Mouse (Mus musculus) c-Kit-negative CD71-positive TER-119-positive erythroid progenitor cells, embryonic 14.5 days (primary cell): Measurements from ENCODE around the gene Wdr27.
"Not testable (repeated sequence)": the region's sequence is repeated elsewhere in the genome, so short reads cannot be mapped to it uniquely, and the experiment has no call there.

Experiments
- DNase-seq: peaks from one replicate; pipeline ENCODE4 v3.0.0-alpha.2; 2013; ENCODE audit warnings: low read depth, low spot score

Gene Wdr27

DNA sequence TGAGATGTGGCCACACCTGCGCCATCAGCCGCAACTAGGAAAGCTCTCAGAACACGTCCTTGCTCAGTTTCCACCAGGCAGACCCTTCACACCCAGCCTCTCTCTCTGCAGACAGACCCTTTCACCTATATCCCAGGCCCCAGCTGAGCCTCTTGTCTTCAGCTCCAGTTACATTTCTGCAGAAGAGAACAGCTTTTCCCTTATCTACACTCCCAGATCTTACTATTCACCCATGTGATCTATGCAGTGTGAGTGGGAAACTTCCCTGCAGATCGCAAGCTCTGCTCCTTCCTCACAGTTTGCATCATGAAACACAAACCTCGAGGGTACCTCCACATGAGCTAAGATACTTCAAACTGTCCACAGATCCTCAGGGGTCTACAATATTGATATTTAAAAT is 11.5 kb downstream of the Wdr27 start:
- DNase-seq, result no peak

DNA sequence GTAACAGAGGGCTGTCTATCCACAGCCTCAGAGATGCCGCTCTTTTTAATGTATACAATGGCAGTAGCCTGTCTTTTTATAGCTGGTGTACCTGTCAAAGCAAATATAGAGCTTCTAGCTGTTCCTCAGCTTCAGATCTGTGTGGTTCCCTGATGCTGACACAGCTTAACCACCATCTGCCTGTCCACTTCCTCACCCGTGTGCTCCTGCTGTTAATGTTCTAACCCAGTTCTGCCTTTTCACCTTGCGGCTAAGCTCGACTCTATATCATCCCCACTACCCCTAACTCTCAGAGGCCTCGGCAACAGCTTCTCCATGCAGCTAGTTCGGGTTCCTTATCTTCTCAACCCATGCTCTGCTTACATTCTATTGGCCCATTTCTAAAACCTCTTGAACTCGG is 12.3 kb downstream of the Wdr27 start:
- no peak for DNase-seq

DNA sequence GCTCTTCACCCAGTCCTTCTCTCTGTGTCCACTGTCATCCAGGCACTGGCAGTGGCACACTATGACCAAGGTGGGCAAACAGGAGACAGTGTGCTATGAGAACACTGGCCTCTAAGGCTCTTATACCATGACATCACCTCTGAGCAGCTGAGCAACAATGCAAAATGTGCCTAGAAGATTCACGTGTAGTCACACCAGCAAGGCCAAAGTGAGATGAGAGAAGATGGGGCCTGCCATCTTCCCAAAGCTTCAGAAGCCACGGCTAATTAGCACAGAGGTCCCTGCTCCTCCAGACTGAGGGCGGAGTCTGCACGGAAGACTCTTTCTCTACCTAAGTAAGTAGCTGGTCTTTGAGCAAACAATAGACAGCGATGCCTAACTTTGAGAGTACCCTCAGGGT is 14.3 kb downstream of the Wdr27 start:
- DNase-seq, result no peak

DNA sequence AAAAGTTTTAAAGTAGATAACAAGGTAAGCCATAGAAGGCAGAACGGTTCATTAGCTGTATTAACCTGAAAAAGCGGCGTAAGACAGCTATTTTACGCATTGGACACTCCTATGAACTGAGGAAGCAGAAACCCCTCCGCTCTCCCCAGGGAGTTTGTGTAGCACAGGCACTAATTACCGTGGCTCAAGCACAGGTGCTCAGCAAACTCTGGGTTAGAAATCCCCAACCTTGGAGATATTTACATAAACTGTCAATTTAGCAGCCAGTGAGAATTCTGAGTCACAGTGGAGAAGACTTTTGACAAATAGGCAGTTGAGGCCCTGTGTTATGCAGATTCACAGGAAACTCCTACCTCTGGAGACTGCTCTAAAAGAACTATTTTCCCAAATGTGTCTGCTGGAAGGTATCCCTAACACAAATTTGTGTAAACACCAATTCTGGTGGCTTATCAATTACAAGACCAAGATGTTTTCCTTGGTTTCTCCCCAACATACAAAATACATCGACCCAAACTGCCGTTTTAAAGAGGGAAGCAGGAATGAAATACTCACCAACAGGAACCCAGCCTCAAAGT is 15.2 kb downstream of the Wdr27 start:
- DNase-seq, result no peak

DNA sequence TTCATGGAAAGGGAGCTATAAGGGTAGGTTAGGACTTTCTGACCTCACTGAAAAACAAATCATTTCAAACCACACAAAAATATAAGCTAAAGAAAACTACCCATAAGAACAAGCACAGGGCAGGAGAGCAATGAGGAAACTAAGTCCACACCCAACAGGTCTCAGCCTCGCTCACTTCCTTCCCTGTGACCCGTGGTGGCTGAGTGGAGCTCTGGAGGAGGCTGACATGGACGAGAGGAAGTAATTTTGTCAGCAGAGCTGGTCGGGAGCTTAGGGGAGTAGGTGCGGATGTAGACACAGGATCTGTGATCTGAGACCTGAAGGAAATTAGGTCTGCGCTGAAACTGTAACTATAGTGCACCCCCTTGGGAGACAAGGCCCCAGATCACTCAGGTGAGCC is 21.4 kb downstream of the Wdr27 start:
- DNase-seq, result no peak

DNA sequence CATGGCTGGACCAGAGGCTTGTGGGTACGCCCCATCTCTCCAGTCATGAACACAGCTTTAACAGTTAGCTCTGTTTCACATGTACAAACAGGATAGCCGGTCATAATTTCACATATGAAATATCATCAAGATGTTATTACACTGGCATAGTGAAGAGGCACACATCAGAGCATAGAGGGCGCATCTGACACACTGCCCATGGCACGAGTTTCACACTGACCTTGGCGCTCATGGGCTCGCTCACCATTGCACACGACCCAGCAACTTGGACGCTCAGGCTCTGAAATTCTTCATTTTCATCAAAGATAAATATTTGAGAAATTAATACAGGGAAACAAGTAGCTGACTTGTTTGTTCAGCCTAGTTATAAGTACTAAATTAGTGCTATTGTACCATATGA is 25.1 kb downstream of the Wdr27 start:
- DNase-seq, result no peak

DNA sequence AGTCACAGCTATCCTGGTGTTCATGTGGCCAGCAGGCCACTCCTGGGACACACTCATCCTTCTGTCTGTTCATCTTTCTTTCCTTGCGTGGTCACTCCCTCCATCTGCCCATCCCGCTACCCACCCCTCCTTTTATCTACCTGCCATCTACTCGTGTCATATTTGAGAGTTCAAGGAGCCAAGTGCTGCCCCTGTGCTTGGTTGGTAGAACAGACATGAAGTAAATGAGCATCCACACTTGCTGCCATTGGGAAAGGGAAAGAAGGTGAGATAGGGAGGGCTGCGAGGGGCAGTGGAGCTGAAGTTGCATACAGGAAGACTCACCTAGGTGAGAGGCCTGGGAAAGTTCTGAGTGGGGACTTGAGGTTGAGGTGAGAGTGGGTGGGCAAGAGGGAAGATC is 28.6 kb downstream of the Wdr27 start:
- DNase-seq, result no peak

DNA sequence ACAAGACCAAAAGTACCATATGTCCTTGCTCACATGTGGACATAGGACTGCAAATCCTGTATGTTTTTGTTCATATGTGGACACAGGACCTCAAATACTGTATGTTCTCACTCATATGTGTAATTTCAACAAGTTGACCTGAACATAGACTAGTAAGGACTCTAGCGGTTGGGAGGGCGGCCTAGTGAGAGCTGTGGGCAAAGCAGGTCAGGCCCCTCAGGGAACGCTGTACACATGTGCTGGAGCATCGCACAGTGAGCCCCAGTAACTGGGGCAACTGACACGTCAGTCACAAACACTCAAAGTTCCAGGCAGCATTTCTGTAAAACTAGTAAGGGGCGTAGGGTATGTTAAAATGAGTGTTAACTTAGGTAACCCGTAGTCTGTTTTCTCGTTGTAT is 30.0 kb downstream of the Wdr27 start:
- no peak for DNase-seq

DNA sequence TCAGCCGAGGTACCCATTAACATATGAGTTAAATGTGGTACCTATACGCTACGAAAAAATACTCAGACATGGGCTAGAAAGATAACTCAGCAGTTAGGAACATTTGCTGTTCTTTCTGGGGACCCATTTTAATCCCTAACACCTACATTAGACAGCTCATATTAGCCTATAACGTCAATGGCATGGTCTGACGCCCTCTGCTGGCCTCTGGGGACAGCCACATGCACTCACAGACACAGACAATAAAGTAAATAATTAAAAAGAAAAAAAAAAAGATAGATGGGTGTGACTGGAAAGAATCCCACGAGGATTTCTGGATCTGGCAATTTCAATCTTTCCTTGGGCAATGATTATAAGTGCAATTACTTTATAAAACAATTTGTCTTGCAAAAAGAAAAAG is 30.5 kb downstream of the Wdr27 start:
- no peak for DNase-seq

DNA sequence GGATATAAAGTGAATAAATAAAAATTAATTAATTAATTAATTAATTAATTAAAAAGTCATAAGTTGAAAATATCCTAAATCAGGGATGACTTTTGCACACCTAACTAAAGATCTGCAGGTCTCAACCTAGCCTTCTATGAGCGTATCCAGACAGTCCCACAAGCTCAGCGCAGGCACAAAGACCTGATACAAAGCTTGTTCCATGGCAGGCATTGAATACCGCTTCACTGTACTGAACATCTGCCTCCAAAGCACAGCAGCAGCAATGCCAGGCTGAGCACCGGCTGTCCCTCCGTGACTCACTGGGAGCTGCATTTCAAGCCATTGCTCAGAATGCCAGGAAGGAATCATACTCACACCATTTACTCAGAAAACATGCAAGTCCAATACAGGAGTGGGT is 32.2 kb downstream of the Wdr27 start:
- no peak for DNase-seq

DNA sequence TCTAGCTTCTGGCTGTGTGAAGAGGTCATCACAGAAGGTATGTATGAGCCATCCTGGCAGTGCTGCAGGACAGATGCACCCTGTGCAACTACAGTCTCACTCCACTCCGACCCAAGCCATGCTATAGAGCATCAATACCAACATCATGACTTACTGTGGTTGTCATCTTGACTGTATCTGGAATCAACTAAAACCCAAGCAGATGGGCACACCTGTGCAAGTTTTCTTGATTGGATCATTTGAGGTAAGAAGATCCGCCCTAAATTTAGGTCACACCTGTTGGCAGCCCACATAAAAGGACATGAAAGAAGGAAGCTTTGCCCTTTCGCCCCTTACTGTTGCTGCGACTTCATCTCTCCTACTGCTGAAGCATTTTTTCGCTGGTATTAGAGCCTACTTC is 33.6 kb downstream of the Wdr27 start:
- DNase-seq, result no peak

DNA sequence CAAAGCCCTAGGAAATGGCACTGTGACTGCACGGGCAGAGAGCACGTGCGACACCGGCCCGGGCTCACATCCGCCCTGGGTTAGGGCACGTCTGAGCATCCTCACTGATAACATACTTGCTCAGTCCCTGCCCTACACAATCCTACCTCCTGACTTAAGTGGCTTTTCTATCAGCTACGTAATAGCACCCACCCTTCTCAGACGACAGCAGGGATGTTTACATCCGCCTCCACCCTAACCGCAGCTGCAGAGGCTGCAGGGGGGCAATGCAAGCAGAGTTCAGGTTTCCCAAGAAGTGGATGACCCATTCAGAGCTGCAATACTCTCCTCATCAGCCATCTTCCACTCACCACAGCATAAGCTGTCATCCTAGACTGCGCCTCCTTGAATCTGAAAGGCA is 35.8 kb downstream of the Wdr27 start:
- no peak for DNase-seq

DNA sequence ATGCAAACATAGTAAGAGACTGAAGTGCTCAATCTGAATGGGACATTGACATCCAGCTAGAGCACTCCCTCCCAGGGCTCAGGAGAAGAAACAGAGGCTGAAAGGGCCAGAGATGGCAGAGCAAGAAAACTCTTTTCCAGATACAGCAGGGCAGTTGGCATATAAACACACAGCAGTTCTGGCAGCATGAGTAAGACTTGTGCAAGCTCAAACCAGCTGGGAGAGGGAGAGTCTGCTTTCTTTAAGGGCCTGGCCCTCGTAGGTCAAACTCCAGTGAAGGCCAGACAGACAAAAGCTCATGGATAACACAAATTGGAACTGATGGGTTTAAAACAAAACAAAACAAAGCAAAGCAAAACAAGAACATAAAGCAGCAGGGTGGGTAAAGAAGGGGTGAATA is 36.3 kb downstream of the Wdr27 start:
- DNase-seq, result no peak

DNA sequence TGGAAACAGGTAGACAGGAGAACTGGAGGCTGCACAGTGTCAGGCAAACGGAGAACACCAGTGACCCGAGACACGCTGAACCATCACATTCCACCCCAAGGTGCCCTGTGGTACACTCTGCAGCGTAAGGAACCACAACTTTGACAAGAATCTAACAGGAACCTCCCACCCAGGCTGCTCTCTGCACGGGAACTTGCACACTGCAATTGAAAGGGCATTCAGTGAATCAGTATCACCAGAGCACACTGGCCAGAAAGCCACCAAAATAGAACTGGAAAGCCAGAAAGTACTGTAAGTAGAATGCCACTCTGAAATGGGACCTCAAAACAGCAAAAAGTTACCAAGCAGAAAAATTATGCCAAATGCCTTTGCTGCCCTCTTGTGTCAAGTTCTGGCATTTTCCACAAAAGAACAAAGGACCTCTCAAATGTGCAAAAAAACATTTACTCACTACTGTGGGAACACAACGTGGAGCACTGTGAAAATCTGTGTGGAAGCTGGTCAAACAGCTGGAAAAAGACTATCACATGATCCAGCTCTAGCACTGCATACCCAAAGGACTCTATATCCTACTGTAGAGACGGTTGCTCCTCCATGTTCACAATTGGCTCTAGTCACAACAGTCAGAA is 38.2 kb downstream of the Wdr27 start:
- DNase-seq, result no peak

DNA sequence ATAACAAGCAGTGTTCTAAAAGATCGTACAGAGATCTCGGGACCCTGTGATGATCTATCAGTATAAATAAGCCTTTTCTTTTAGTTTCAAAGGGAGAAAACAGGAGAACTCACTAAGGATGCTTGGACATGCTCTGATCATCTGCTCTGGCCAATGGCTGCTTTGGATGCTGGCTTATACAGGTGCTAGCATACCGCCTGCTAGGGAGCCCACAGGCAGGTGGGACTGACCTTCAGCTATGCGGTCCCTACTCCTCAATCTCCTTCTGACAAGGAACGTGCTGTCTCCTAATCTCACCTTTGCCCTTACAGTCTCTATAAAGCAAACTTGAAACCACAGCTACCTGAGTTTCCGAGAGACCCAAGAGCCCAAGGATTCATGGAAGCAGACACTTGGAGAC is 38.8 kb downstream of the Wdr27 start:
- no peak for DNase-seq

DNA sequence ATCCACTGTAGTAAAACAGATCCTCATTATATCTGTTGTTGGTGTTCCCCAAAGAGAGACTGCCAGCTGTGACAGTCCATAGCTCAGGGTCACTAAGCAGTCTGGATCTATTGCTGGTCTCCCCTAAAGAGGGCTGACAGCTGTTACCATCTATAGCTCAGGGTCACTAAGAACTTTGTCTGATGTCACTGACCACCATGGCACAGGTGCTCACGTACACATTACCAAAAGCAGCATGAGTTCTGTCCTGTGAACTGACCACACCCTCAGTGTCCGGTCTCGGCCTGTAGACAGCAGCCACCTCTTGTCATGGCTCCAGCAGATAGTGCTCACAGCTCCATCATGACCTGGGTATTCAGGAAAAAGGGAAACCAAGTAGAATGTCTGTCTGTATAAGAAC is 39.7 kb downstream of the Wdr27 start:
- no peak for DNase-seq

DNA sequence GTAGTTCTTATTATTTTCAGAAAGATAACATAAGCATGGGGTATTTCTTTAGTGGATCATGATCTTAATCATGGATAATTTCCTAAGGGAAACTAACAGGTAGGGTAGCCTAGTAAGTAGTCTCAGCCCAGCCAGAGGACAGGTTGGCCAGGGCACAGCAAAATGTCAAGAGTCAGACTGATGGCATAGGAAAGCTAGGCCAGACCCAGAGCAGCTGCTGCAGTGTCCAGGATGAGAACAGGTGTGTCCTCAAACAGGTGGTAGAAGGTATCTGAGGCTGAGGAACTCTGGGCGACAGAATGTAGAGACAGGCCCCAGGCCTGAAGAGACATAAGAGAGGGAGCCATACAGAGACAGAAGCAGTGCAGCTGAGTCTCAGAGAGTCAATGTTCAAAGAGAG is 44.0 kb downstream of the Wdr27 start:
- no peak for DNase-seq

DNA sequence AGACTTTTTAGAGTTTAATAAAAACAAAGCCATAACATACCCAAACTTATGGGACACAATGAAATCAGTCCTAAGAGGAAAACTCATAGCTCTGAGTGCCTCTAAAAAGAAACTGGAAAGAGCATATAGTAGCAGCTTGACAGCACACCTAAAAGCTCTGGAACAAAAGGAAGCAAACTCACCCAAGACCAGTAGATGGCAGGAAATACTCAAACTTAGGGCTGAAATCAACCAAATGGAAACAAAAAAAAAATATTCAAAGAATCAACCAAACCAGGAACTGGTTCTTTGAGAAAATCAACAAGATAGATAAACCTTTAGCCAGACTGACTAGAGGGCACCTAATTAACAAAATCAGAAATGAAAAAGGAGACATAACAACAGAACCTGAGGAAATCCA is 47.9 kb downstream of the Wdr27 start:
- DNase-seq, result not testable (repeated sequence)

DNA sequence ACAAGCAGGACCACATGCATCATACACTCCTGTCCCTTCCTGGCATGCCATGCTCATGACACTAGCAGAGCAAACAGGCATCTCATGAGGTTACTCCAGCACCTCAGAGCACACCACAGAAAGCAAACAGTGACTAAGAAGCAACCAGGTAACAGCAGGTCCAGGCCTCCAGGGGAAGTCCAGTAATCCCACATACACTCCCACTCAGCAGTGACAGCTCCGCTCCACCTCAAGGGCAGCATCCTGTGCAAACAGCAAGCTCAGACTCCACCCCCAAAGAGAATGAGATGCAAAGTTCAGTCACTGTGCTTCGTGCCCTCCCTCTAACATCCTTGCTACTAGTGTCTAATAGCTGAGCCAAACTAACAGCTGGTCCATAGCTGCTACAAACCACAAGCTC is 56.0 kb downstream of the Wdr27 start:
- DNase-seq, result no peak

DNA sequence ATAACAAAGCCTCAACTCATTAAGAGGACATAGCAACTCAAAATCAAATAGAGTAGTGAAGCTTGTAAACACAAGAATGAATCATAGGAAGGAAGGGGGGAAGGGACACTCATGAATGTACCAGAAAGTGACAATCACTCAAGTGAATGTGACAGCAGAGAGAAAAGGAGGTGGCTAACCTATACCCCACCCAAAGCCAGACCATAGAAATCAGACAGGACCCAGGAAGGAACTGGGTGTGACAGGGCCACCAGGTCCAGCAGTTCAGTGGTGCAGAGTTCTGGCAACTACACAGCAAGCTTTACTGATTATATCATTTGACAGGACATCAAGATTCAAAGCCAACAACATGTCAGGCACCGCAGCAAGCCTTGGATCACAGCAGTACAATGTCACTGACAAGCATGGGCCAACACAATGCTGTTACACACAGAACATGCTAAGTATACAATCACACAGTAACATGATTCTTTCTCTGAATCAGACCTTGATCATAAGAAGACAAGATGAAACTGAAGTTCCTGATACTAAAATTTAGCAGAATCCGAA is 68.2 kb downstream of the Wdr27 start:
- DNase-seq, result no peak

DNA sequence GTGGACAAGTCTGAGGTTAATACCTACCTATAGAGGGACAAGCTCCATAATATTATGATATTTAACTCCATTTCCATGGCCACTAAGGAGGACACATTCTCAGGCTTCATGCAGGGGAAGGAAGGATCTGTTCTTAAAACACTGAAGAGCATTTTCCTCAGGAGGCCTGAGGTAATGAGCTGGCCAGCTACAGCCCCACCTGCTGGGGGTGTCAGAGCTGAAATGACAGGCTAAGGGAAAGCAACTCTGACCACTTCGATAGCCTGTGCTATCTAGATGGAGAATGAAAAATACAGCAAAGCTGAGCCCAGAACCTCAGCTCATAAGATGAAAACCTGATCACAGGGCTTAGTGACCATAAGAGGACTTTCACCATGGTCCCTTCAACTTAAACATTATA is 82.7 kb downstream of the Wdr27 start:
- DNase-seq, result no peak

DNA sequence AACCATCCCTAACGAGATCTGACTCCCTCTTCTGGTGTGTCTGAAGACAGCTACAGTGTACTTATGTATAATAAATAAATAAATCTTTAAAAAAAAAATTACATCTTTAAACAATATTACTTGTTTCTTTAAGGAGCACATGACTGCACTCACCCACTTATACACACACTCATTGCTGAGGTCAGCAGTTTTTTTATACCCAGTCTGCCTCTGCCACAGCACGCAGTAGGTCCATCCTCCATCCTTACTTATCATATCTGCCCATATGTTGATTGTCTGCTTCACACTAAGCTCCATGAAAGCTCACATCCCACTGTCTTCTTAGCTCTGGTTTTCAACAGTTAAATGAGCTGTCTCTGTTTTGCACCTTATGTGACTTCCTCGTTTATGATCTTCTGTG is 95.2 kb downstream of the Wdr27 start:
- no peak for DNase-seq

DNA sequence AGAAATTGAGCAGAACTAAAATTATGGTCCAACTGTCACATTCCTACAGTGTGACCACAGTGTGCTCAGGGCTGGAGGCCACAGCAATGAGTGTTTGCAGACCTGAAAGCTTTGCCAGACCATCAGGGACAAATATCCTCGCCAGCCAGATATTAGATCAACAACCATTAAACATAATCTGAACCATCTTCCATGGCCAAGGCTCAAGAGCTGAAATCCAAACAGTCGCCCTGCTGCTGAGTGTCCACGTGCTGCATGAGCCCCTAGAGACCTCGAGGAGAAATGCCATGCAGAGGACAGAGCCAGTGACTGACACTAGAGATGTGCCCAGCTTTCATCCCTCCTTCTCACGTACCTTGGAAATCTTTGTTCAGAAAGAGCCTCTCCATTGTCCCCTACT is 96.1 kb downstream of the Wdr27 start:
- no peak for DNase-seq
